Comparison of ENCODE assay signal across 23 mouse cellular contexts in genomic region chr14:79294950-79295349, GRCm38 (mm10). TPM values are rescaled to one million over a fixed set of nuclear protein-coding genes. Genes with fewer than 3 reads are reported as not detected.
DNase-seq lines count a peak whose midpoint lies in the region; ATAC-seq and TF ChIP-seq lines count a peak whose summit lies in the region.
"Had no signal": no experiment of that assay in that cellular context is flagged by ENCODE, and none has a peak within 500 bp of the region (broad histone marks: within the 10 kb centered on the region; RNA-seq: fewer than 3 reads in every experiment).

No protein-coding gene starts in this region.

- no peaks in the 10 kb centered on the region for H3K27me3 ChIP-seq in lung, postnatal 0 days (replicated peaks; ENCODE audit: insufficient read depth, low read length)
- H3K27me3 ChIP-seq: embryonic facial prominence, embryonic 13.5 days; forebrain, embryonic 13.5 days had no signal

- TF ChIP-seq CTCF in lung, postnatal 0 days (IDR thresholded peaks at IDR 0.05): no peak
- no peak for TF ChIP-seq CTCF in left cerebral cortex, adult 2 months (IDR thresholded peaks at IDR 0.05)

- WGBS in lung, postnatal 0 days: 40% methylated on average over 5 of the region's 5 CpGs

- H3K36me3 ChIP-seq in lung, postnatal 0 days (ENCODE audit: insufficient read depth, low read length): peaks cover 10% of the 10 kb centered on the region; the same call in 1 of the 2 replicates
- H3K36me3 ChIP-seq: embryonic facial prominence, embryonic 13.5 days; limb, embryonic 10.5 days; lung, embryonic 15.5 days; midbrain, embryonic 10.5 days had no signal

- no peak for ATAC-seq in lung, postnatal 0 days
- peak; percentile 78 for ATAC-seq in megakaryocyte-erythroid progenitor cell, adult 5-6 weeks (replicated peaks; ENCODE audit: low FRiP score, low TSS enrichment, poor library complexity, severe bottlenecking)
- ATAC-seq: CD4-positive, CD25-positive, alpha-beta regulatory T cell, adult 4 months; forebrain, embryonic 13.5 days had no signal

- H3K4me1 ChIP-seq in lung, postnatal 0 days (ENCODE audit: insufficient read depth, low read depth, low read length): peaks cover 9% of the 10 kb centered on the region; the same call in 1 of the 2 replicates

- intact Hi-C loops in left cerebral cortex, adult 2 months (cut with DNase I): no loop called here

- H3K4me3 ChIP-seq in lung, postnatal 0 days (ENCODE audit: low read depth, low read length): no peak overlapping the region
- H3K4me3 ChIP-seq in left cerebral cortex, adult 2 months: no peak overlapping the region
- H3K4me3 ChIP-seq: embryonic facial prominence, embryonic 13.5 days; forebrain, embryonic 13.5 days; limb, embryonic 10.5 days; lung, embryonic 15.5 days; midbrain, embryonic 10.5 days had no signal

- TF ChIP-seq EP300 in lung, postnatal 0 days (IDR thresholded peaks at IDR 0.05): no peak

- H3K4me2 ChIP-seq in lung, postnatal 0 days (replicated peaks; ENCODE audit: low read depth, low read length): peak overlapping the region; percentile 1; the same call in 1 of the 2 replicates
- H3K4me2 ChIP-seq: embryonic facial prominence, embryonic 13.5 days; lung, embryonic 15.5 days had no signal

- no peak overlapping the region for H3K9ac ChIP-seq in lung, postnatal 0 days (replicated peaks; ENCODE audit: low read depth)
- H3K9ac ChIP-seq: embryonic facial prominence, embryonic 13.5 days; forebrain, embryonic 13.5 days; lung, embryonic 15.5 days had no signal

- DNase-seq in lung, postnatal 0 days (ENCODE audit: low spot score): peak; percentile 24
- DNase-seq in lung, postnatal 36 days: no peak
- peak; percentile 78 for DNase-seq in c-Kit-positive CD71-positive TER-119-positive erythroid progenitor cells, embryonic 14.5 days (ENCODE audit: low spot score)
- DNase-seq in liver: peak; percentile 79
- DNase-seq in ovary, postnatal 36 days (ENCODE audit: low spot score): no peak
- no peak for DNase-seq in left cerebral cortex, adult 2 months (ENCODE audit: extremely low spot score in 1 of 2, low spot score in 2 of 2)
- DNase-seq: cerebellum, adult 2 months; kidney, adult 11 months; kidney, postnatal 4 days had no signal

- no peak overlapping the region for H3K27ac ChIP-seq in lung, postnatal 0 days (ENCODE audit: low read length)
- no peak overlapping the region for H3K27ac ChIP-seq in left cerebral cortex, adult 2 months
- H3K27ac ChIP-seq: embryonic facial prominence, embryonic 13.5 days; forebrain, embryonic 13.5 days; limb, embryonic 10.5 days; lung, embryonic 15.5 days; midbrain, embryonic 10.5 days had no signal

- no peaks in the 10 kb centered on the region for H3K9me3 ChIP-seq in lung, postnatal 0 days (ENCODE audit: low read length)
- H3K9me3 ChIP-seq: embryonic facial prominence, embryonic 13.5 days; forebrain, embryonic 13.5 days; limb, embryonic 10.5 days; lung, embryonic 15.5 days; midbrain, embryonic 10.5 days had no signal

RNA-seq across cellular contexts. Expression of gene Rgcc, which starts 6.5 kb away (rescaled TPM):
- 357 and 645 TPM in 2 replicates for polyA plus RNA-seq in lung, postnatal 0 days (2015; fragmentation: Nextera tagmentation; extraction: Ambion mirVana)
- total RNA-seq in megakaryocyte-erythroid progenitor cell, adult 5-6 weeks (2014; fragmentation: Nextera tagmentation): 35.8 and 39.4 TPM in 2 replicates
- 18.5 and 30.4 TPM in 2 replicates for total RNA-seq in megakaryocyte-erythroid progenitor cell, adult 5-6 weeks (2017)
- total RNA-seq in left cerebral cortex, adult 2 months (2021): 10 to 100 TPM; 33.6 to 44.5 TPM

RNA-seq across cellular contexts. Expression of gene Zfp957, which starts 47.8 kb away (rescaled TPM):
- not detected in 2 replicates for polyA plus RNA-seq in lung, postnatal 0 days (2015; fragmentation: Nextera tagmentation; extraction: Ambion mirVana)
- not detected in 2 replicates for total RNA-seq in megakaryocyte-erythroid progenitor cell, adult 5-6 weeks (2014; fragmentation: Nextera tagmentation)
- total RNA-seq in megakaryocyte-erythroid progenitor cell, adult 5-6 weeks (2017): not detected in 2 replicates
- not detected for total RNA-seq in left cerebral cortex, adult 2 months (2021)
- total RNA-seq: adrenal gland, postnatal 4 days; common myeloid progenitor, adult 5-6 weeks; layer of hippocampus, postnatal 25 days had no signal
- polyA plus RNA-seq: CD4-positive, CD25-positive, alpha-beta regulatory T cell, adult 4 months; cerebellum, adult 2 months; embryonic facial prominence, embryonic 13.5 days; forebrain, embryonic 13.5 days; gonadal fat pad, adult 2 months; heart, embryonic 14.5 days; hindbrain, embryonic 11.5 days; limb, embryonic 10.5 days; lung, embryonic 15.5 days; midbrain, embryonic 10.5 days; spleen, adult 2 months had no signal

Comparison
In these comparisons a context has a peak if more than half of its experiments do, and no peak if none do; other contexts are left out.
1. DNase-seq: peak in lung, postnatal 0 days (single experiment), c-Kit-positive CD71-positive TER-119-positive erythroid progenitor cells, embryonic 14.5 days (single experiment) and liver (single experiment); none in lung, postnatal 36 days (single experiment), ovary, postnatal 36 days (single experiment) and left cerebral cortex, adult 2 months (0 of 2).